Mouse (Mus musculus): ENCODE data around the gene Snx15. TPM values are rescaled to one million over a fixed set of nuclear protein-coding genes. Genes with fewer than 3 reads are reported as not detected.

Snx15 gene
- polyA plus RNA-seq, 1 experiment = not detected

GRCm38 (mm10) chr19:6069851-6070250, 58.3 kb downstream of the Snx15 start:
- no peak for TF ChIP-seq POLR2A (IDR thresholded peaks at IDR 0.05; ENCODE audit: insufficient read depth, low read depth, low read length)
- no peak for TF ChIP-seq CTCF (IDR thresholded peaks at IDR 0.05; ENCODE audit: insufficient read depth, low read depth, low read length)
- peaks cover 19% of the 10 kb centered on the region for H3K4me1 ChIP-seq (ENCODE audit: control insufficient read depth, insufficient read depth, low read length)
- no peak overlapping the region for H3K4me3 ChIP-seq (ENCODE audit: insufficient read depth, low read depth, low read length)
- WGBS = 90% methylated on average over 10 of the region's 10 CpGs
- no peak overlapping the region for H3K27ac ChIP-seq (ENCODE audit: insufficient read depth, low read depth, low read length)

Other genes with a start within 250 kb of the Snx15 start
- gene Tigd3, start 234.2 kb downstream of the Snx15 start, polyA plus RNA-seq (2012; ENCODE audit: insufficient read depth, insufficient read length, low replicate concordance, missing spikeins) = not detected in 2 replicates
- gene Dpf2, start 215.3 kb downstream of the Snx15 start, polyA plus RNA-seq (2012; ENCODE audit: insufficient read depth, insufficient read length, low replicate concordance, missing spikeins) = not detected in 2 replicates
- not detected in 2 replicates for gene Cdc42ep2, start 203.5 kb downstream of the Snx15 start, polyA plus RNA-seq (2012; ENCODE audit: insufficient read depth, insufficient read length, low replicate concordance, missing spikeins)
- gene Pola2, start 164.1 kb downstream of the Snx15 start, polyA plus RNA-seq (2012; ENCODE audit: insufficient read depth, insufficient read length, low replicate concordance, missing spikeins) = not detected in 2 replicates
- gene Slc22a20, start 142.2 kb downstream of the Snx15 start, polyA plus RNA-seq (2012; ENCODE audit: insufficient read depth, insufficient read length, low replicate concordance, missing spikeins) = not detected in 2 replicates
- not detected in 2 replicates for gene Capn1, start 112.4 kb downstream of the Snx15 start, polyA plus RNA-seq (2012; ENCODE audit: insufficient read depth, insufficient read length, low replicate concordance, missing spikeins)
- not detected in 2 replicates for gene Syvn1, start 81.7 kb downstream of the Snx15 start, polyA plus RNA-seq (2012; ENCODE audit: insufficient read depth, insufficient read length, low replicate concordance, missing spikeins)
- gene Mrpl49, start 70.5 kb downstream of the Snx15 start, polyA plus RNA-seq (2012; ENCODE audit: insufficient read depth, insufficient read length, low replicate concordance, missing spikeins) = not detected in 2 replicates
- gene Fau, start 70.5 kb downstream of the Snx15 start, polyA plus RNA-seq (2012; ENCODE audit: insufficient read depth, insufficient read length, low replicate concordance, missing spikeins) = 1,126 and 1,387 TPM in 2 replicates
- not detected in 2 replicates for gene Znhit2, start 67.1 kb downstream of the Snx15 start, polyA plus RNA-seq (2012; ENCODE audit: insufficient read depth, insufficient read length, low replicate concordance, missing spikeins)
- gene Tm7sf2, start 59.9 kb downstream of the Snx15 start, polyA plus RNA-seq (2012; ENCODE audit: insufficient read depth, insufficient read length, low replicate concordance, missing spikeins) = not detected in 2 replicates
- gene Vps51, start 51.1 kb downstream of the Snx15 start, polyA plus RNA-seq (2012; ENCODE audit: insufficient read depth, insufficient read length, low replicate concordance, missing spikeins) = not detected in 2 replicates
- not detected in 2 replicates for gene Tmem262, start 48.3 kb downstream of the Snx15 start, polyA plus RNA-seq (2012; ENCODE audit: insufficient read depth, insufficient read length, low replicate concordance, missing spikeins)
- gene Gm28374, start 46.0 kb downstream of the Snx15 start, polyA plus RNA-seq (2012; ENCODE audit: insufficient read depth, insufficient read length, low replicate concordance, missing spikeins) = not detected in 2 replicates
- not detected in 2 replicates for gene Zfpl1, start 43.3 kb downstream of the Snx15 start, polyA plus RNA-seq (2012; ENCODE audit: insufficient read depth, insufficient read length, low replicate concordance, missing spikeins)
- not detected in 2 replicates for gene Cdca5, start 43.3 kb downstream of the Snx15 start, polyA plus RNA-seq (2012; ENCODE audit: insufficient read depth, insufficient read length, low replicate concordance, missing spikeins)
- gene AC131692.1, start 33.9 kb downstream of the Snx15 start, polyA plus RNA-seq (2012; ENCODE audit: insufficient read depth, insufficient read length, low replicate concordance, missing spikeins) = not detected in 2 replicates
- gene Naaladl1, start 22.5 kb downstream of the Snx15 start, polyA plus RNA-seq (2012; ENCODE audit: insufficient read depth, insufficient read length, low replicate concordance, missing spikeins) = not detected in 2 replicates
- gene Sac3d1, start 9.7 kb downstream of the Snx15 start, polyA plus RNA-seq (2012; ENCODE audit: insufficient read depth, insufficient read length, low replicate concordance, missing spikeins) = not detected in 2 replicates
- not detected in 2 replicates for gene Batf2, start 12.7 kb upstream of the Snx15 start, polyA plus RNA-seq (2012; ENCODE audit: insufficient read depth, insufficient read length, low replicate concordance, missing spikeins)
- gene Arl2, start 13.2 kb upstream of the Snx15 start, polyA plus RNA-seq (2012; ENCODE audit: insufficient read depth, insufficient read length, low replicate concordance, missing spikeins) = not detected in 2 replicates
- gene Majin, start 56.1 kb upstream of the Snx15 start, polyA plus RNA-seq (2012; ENCODE audit: insufficient read depth, insufficient read length, low replicate concordance, missing spikeins) = not detected in 2 replicates
- not detected in 2 replicates for gene Gpha2, start 98.1 kb upstream of the Snx15 start, polyA plus RNA-seq (2012; ENCODE audit: insufficient read depth, insufficient read length, low replicate concordance, missing spikeins)
- not detected in 2 replicates for gene Ppp2r5b, start 107.6 kb upstream of the Snx15 start, polyA plus RNA-seq (2012; ENCODE audit: insufficient read depth, insufficient read length, low replicate concordance, missing spikeins)
- not detected in 2 replicates for gene Atg2a, start 113.4 kb upstream of the Snx15 start, polyA plus RNA-seq (2012; ENCODE audit: insufficient read depth, insufficient read length, low replicate concordance, missing spikeins)
- gene Ehd1, start 148.4 kb upstream of the Snx15 start, polyA plus RNA-seq (2012; ENCODE audit: insufficient read depth, insufficient read length, low replicate concordance, missing spikeins) = not detected in 2 replicates
- gene Cdc42bpg, start 178.2 kb upstream of the Snx15 start, polyA plus RNA-seq (2012; ENCODE audit: insufficient read depth, insufficient read length, low replicate concordance, missing spikeins) = not detected in 2 replicates
- gene Men1, start 206.7 kb upstream of the Snx15 start, polyA plus RNA-seq (2012; ENCODE audit: insufficient read depth, insufficient read length, low replicate concordance, missing spikeins) = not detected in 2 replicates
- 158 TPM in 1 of 2 replicates, not detected in the other for gene Map4k2, start 212.8 kb upstream of the Snx15 start, polyA plus RNA-seq (2012; ENCODE audit: insufficient read depth, insufficient read length, low replicate concordance, missing spikeins)
- 340 TPM in 1 of 2 replicates, not detected in the other for gene Sf1, start 235.4 kb upstream of the Snx15 start, polyA plus RNA-seq (2012; ENCODE audit: insufficient read depth, insufficient read length, low replicate concordance, missing spikeins)